Mouse (Mus musculus) intestine, embryonic 14.5 days (tissue): ENCODE results near the gene Ebi3. TPM values are rescaled to one million over a fixed set of nuclear protein-coding genes. Genes with fewer than 3 reads are reported as not detected.
A peak's percentile ranks its signal among the peaks of the same experiment; 100 is the strongest.
"Not testable (repeated sequence)": the region's sequence is repeated elsewhere in the genome, so short reads cannot be mapped to it uniquely, and the experiment has no call there.

Source experiments
- ATAC-seq: fragments of 200-750 bp; cut with Nextera tagmentation; replicated peaks from 2 replicates; pipeline ENCODE4 v1.8.0; 2017; ENCODE audit warnings: low read depth, moderate number of reproducible peaks, moderate TSS enrichment, moderate library complexity; ENCODE audit not compliant: low FRiP score, low TSS enrichment
- DNase-seq: peaks from one replicate; pipeline ENCODE4 v3.0.0-alpha.2; 2018; ENCODE audit warnings: low spot score
- H3K27ac ChIP-seq: fragments of 300-500 bp; sonication (generic); 2 replicates; pipeline ENCODE4 v1.5.1; 2014; ENCODE audit warnings: low read depth, mild to moderate bottlenecking, control low read depth
- H3K27me3 ChIP-seq: fragments of 300-500 bp; sonication (generic); replicated peaks from 2 replicates; pipeline ENCODE4 v1.6.1; 2014; ENCODE audit warnings: low read length, control low read depth; ENCODE audit not compliant: control insufficient read depth, insufficient read depth
- H3K36me3 ChIP-seq: fragments of 300-500 bp; sonication (generic); 2 replicates; pipeline ENCODE4 v1.6.1; 2014; ENCODE audit warnings: low read length, control low read depth; ENCODE audit not compliant: control insufficient read depth, insufficient read depth
- H3K4me1 ChIP-seq: fragments of 300-500 bp; sonication (generic); replicated peaks from 2 replicates; pipeline ENCODE4 v1.6.1; 2014; ENCODE audit warnings: low read length, control low read depth, mixed read lengths; ENCODE audit not compliant: control insufficient read depth, insufficient read depth
- H3K4me2 ChIP-seq: fragments of 300-500 bp; sonication (generic); 2 replicates; pipeline ENCODE4 v1.6.1; 2014; ENCODE audit warnings: low read length
- H3K4me3 ChIP-seq: fragments of 300-500 bp; sonication (generic); 2 replicates; pipeline ENCODE4 v1.5.1; 2014; ENCODE audit warnings: low read depth, low read length, control low read depth, mixed read lengths
- H3K9ac ChIP-seq: fragments of 300-500 bp; sonication (generic); 2 replicates; pipeline ENCODE4 v1.6.1; 2014; ENCODE audit warnings: mild to moderate bottlenecking, low read length
- H3K9me3 ChIP-seq: fragments of 300-500 bp; sonication (generic); 2 replicates; pipeline ENCODE4 v1.6.1; 2016; ENCODE audit warnings: low read length, control low read depth; ENCODE audit not compliant: control insufficient read depth
- WGBS: fragments of 180-500 bp; shearing (Covaris S2); extraction: QIAGEN DNeasy Blood & Tissue Kit; methylation state at CpG from one replicate; pipeline ENCODE4 v1.1.7; 2014; 5-methylcytosine and 5-hydroxymethylcytosine counted together
- polyA plus RNA-seq: library from polyadenylated mRNA; unstranded; fragments of >200 nt; fragmentation: Nextera tagmentation; extraction: Ambion mirVana; gene quantifications from 2 replicates; pipeline ENCODE4 v1.2.1, GENCODE M21; 2014

Ebi3 gene
- polyA plus RNA-seq, 1 experiment from 2014 or later, result 2.5 TPM

GRCm38 (mm10) chr17:55944387-55944865, 8.0 kb upstream of the Ebi3 start:
- peak overlapping the region; percentile 66 for H3K4me2 ChIP-seq
- 22% methylated on average over 10 of the region's 10 CpGs for WGBS
- H3K9me3 ChIP-seq, H3K27me3 ChIP-seq, H3K4me1 ChIP-seq, H3K36me3 ChIP-seq, ATAC-seq: not testable (repeated sequence)
- H3K4me3 ChIP-seq, result peak overlapping the region; percentile 42
- peak overlapping the region; percentile 38; the same call in 1 of the 2 replicates for H3K9ac ChIP-seq
- peak overlapping the region; percentile 80 for H3K27ac ChIP-seq
- peak; percentile 72 for DNase-seq

- Histone ChIP-seq H3K27ac (peak overlapping the region; percentile 80), H3K9ac (peak overlapping the region; percentile 54), H3K4me3 (peak overlapping the region; percentile 42), H3K4me2 (peak overlapping the region; percentile 66)
- H3K27me3 ChIP-seq, H3K4me1 ChIP-seq, H3K9me3 ChIP-seq, H3K36me3 ChIP-seq: not testable (repeated sequence)
- ATAC-seq (peak; percentile 96), DNase-seq (peak; percentile 85)
- under 1% methylated on average over 52 of the region's 56 CpGs for WGBS
Measured at GRCm38 (mm10) chr17:55944866-55945682, 7.4 kb upstream of the Ebi3 start.

GRCm38 (mm10) chr17:55945696-55946095, 6.7 kb upstream of the Ebi3 start:
- 28% methylated on average over 5 of the region's 5 CpGs for WGBS
- H3K4me1 ChIP-seq, result no peaks in the 10 kb centered on the region
- H3K27ac ChIP-seq, result peak overlapping the region; percentile 80; the same call in 1 of the 2 replicates
- no peaks in the 10 kb centered on the region for H3K36me3 ChIP-seq
- peak overlapping the region; percentile 66 for H3K4me2 ChIP-seq
- no peak for ATAC-seq
- H3K9me3 ChIP-seq, result no peaks in the 10 kb centered on the region
- peak overlapping the region; percentile 42 for H3K4me3 ChIP-seq
- peak overlapping the region; percentile 54 for H3K9ac ChIP-seq
- DNase-seq, result no peak
- no peaks in the 10 kb centered on the region for H3K27me3 ChIP-seq

- H3K4me1 ChIP-seq, result no peaks in the 10 kb centered on the region
- no peaks in the 10 kb centered on the region for H3K36me3 ChIP-seq
- ATAC-seq, result no peak
- no peaks in the 10 kb centered on the region for H3K27me3 ChIP-seq
- no peak overlapping the region for H3K4me2 ChIP-seq
- no peak for DNase-seq
- no peak overlapping the region for H3K4me3 ChIP-seq
- H3K27ac ChIP-seq, result no peak overlapping the region
- no peak overlapping the region for H3K9ac ChIP-seq
- H3K9me3 ChIP-seq, result no peaks in the 10 kb centered on the region
- WGBS, result 90% methylated on average over 4 of the region's 4 CpGs
Measured at GRCm38 (mm10) chr17:55948647-55949046, 3.8 kb upstream of the Ebi3 start.

- Histone ChIP-seq H3K36me3 (no peaks in the 10 kb centered on the region), H3K9me3 (no peaks in the 10 kb centered on the region), H3K4me1 (no peaks in the 10 kb centered on the region), H3K27me3 (no peaks in the 10 kb centered on the region), H3K9ac (no peak within 1 kb of the TSS), H3K4me2 (no peak within 1 kb of the TSS), H3K27ac (no peak within 1 kb of the TSS), H3K4me3 (no peak within 1 kb of the TSS)
- 90% methylated on average over 2 of the region's 2 CpGs for WGBS
- DNase-seq (no peak), ATAC-seq (no peak)
Measured at GRCm38 (mm10) chr17:55949400-55949799, 3.0 kb upstream of the Ebi3 start, which contains the start of gene Zfp119b. Gene Zfp119b, minus strand, starts transcription at chr17:55949500.

- WGBS, result 69% methylated on average over 9 of the region's 9 CpGs
- Histone ChIP-seq H3K4me1 (no peaks in the 10 kb centered on the region), H3K27me3 (no peaks in the 10 kb centered on the region), H3K27ac (no peak overlapping the region), H3K4me3 (no peak overlapping the region), H3K36me3 (no peaks in the 10 kb centered on the region), H3K9ac (no peak overlapping the region), H3K9me3 (no peaks in the 10 kb centered on the region), H3K4me2 (no peak overlapping the region)
- DNase-seq (peak; percentile 27), ATAC-seq (no peak)
Measured at GRCm38 (mm10) chr17:55950601-55951000, 1.8 kb upstream of the Ebi3 start.

GRCm38 (mm10) chr17:55952041-55952440, 399 bp upstream of the Ebi3 start:
- Histone ChIP-seq H3K9ac (no peak overlapping the region), H3K4me1 (no peaks in the 10 kb centered on the region; the same call in 1 of the 2 replicates), H3K27ac (no peak overlapping the region), H3K27me3 (no peaks in the 10 kb centered on the region), H3K4me3 (no peak overlapping the region), H3K36me3 (no peaks in the 10 kb centered on the region), H3K4me2 (no peak overlapping the region), H3K9me3 (no peaks in the 10 kb centered on the region)
- ATAC-seq, result no peak
- peak; percentile 27 for DNase-seq

GRCm38 (mm10) chr17:55953751-55954150, 1.3 kb downstream of the Ebi3 start:
- no peak overlapping the region for H3K4me3 ChIP-seq
- H3K27me3 ChIP-seq, result no peaks in the 10 kb centered on the region
- peaks cover 3% of the 10 kb centered on the region; the same call in 1 of the 2 replicates for H3K4me1 ChIP-seq
- no peak for DNase-seq
- no peak for ATAC-seq
- no peaks in the 10 kb centered on the region for H3K9me3 ChIP-seq
- H3K4me2 ChIP-seq, result no peak overlapping the region
- WGBS, result 81% methylated on average over 6 of the region's 6 CpGs
- H3K27ac ChIP-seq, result no peak overlapping the region
- H3K36me3 ChIP-seq, result no peaks in the 10 kb centered on the region
- no peak overlapping the region for H3K9ac ChIP-seq

- H3K4me1 ChIP-seq, result peaks cover 3% of the 10 kb centered on the region; the same call in 1 of the 2 replicates
- no peak overlapping the region for H3K9ac ChIP-seq
- WGBS, result 42% methylated on average over 16 of the region's 16 CpGs
- H3K9me3 ChIP-seq, result no peaks in the 10 kb centered on the region
- H3K4me2 ChIP-seq, result no peak overlapping the region
- ATAC-seq, result no peak
- no peaks in the 10 kb centered on the region for H3K27me3 ChIP-seq
- no peak overlapping the region for H3K27ac ChIP-seq
- DNase-seq, result peak; percentile 48
- no peaks in the 10 kb centered on the region for H3K36me3 ChIP-seq
- H3K4me3 ChIP-seq, result no peak overlapping the region
Measured at GRCm38 (mm10) chr17:55954229-55954628, 1.8 kb downstream of the Ebi3 start.
